Mouse (Mus musculus) forebrain, postnatal 0 days (tissue): ENCODE data around the gene Vmn2r54. TPM values are rescaled to one million over a fixed set of nuclear protein-coding genes. Genes with fewer than 3 reads are reported as not detected.
"Not testable (repeated sequence)": the region's sequence is repeated elsewhere in the genome, so short reads cannot be mapped to it uniquely, and the experiment has no call there.

Source experiments
- ATAC-seq: fragments of 200-750 bp; cut with Nextera tagmentation; 2 replicates; pipeline ENCODE4 v1.8.0; 2017; ENCODE audit warnings: mild to moderate bottlenecking, moderate library complexity
- DNase-seq: peaks from one replicate; pipeline ENCODE4 v3.0.0-alpha.2; 2015
- H3K27ac ChIP-seq: fragments of 300-500 bp; sonication (generic); 2 replicates; pipeline ENCODE4 v1.5.1; 2014; ENCODE audit warnings: low read depth, mild to moderate bottlenecking, antibody characterized with exemption, low read length, moderate library complexity, mixed read lengths
- H3K27me3 ChIP-seq: fragments of 300-500 bp; sonication (generic); 2 replicates; pipeline ENCODE4 v1.6.1; 2014; ENCODE audit warnings: mild to moderate bottlenecking, low read length, mixed read lengths; ENCODE audit not compliant: insufficient read depth
- H3K36me3 ChIP-seq: fragments of 300-500 bp; sonication (generic); 2 replicates; pipeline ENCODE4 v1.6.1; 2014; ENCODE audit warnings: mild to moderate bottlenecking, moderate library complexity; ENCODE audit not compliant: insufficient read depth
- H3K4me1 ChIP-seq: fragments of 300-500 bp; sonication (generic); 2 replicates; pipeline ENCODE4 v1.6.1; 2014; ENCODE audit warnings: antibody characterized with exemption; ENCODE audit not compliant: insufficient read depth
- H3K4me2 ChIP-seq: fragments of 300-500 bp; sonication (generic); 2 replicates; pipeline ENCODE4 v1.6.1; 2014; ENCODE audit warnings: low read depth, mild to moderate bottlenecking, moderate library complexity
- H3K4me3 ChIP-seq: fragments of 300-500 bp; sonication (generic); 2 replicates; pipeline ENCODE4 v1.5.1; 2014; ENCODE audit warnings: low read depth, low read length, mixed read lengths
- H3K9ac ChIP-seq: fragments of 300-500 bp; sonication (generic); 2 replicates; pipeline ENCODE4 v1.6.1; 2014; ENCODE audit warnings: mild to moderate bottlenecking
- H3K9me3 ChIP-seq: fragments of 300-500 bp; sonication (generic); 2 replicates; pipeline ENCODE4 v1.6.1; 2016; ENCODE audit warnings: low read length
- CTCF ChIP-seq: sonication (generic); IDR thresholded peaks from 2 replicates; pipeline ENCODE4 v1.5.1; 2016; ENCODE audit warnings: antibody characterized with exemption, control low read depth, low read depth
- WGBS: fragments of 180-500 bp; shearing (Covaris S2); extraction: QIAGEN DNeasy Blood & Tissue Kit; methylation state at CpG from one replicate; pipeline ENCODE4 v1.1.7; 2014; 5-methylcytosine and 5-hydroxymethylcytosine counted together
- polyA plus RNA-seq: library from polyadenylated mRNA; unstranded; fragments of >200 nt; fragmentation: Nextera tagmentation; extraction: Ambion mirVana; gene quantifications from 2 replicates; pipeline ENCODE4 v1.2.1, GENCODE M21; 2015
- total RNA-seq: library from RNA; depleted of rRNA; stranded (reverse); fragments of >200 nt; gene quantifications from 2 replicates; pipeline ENCODE4 v1.2.3, GENCODE M21; 2014; rRNA removed

The Vmn2r54 gene
- not detected in 2 replicates for total RNA-seq
- polyA plus RNA-seq = not detected in 2 replicates

- ATAC-seq, H3K27me3 ChIP-seq, H3K4me3 ChIP-seq, DNase-seq, H3K9ac ChIP-seq, H3K36me3 ChIP-seq, H3K4me1 ChIP-seq, H3K27ac ChIP-seq, H3K9me3 ChIP-seq, H3K4me2 ChIP-seq: not testable (repeated sequence)
- 80% methylated on average over 3 of the region's 4 CpGs for WGBS
Measured at GRCm38 (mm10) chr7:12640219-12640618, at the start of gene Vmn2r54. Gene Vmn2r54 (minus strand): TSS chr7:12640319.

- H3K9me3 ChIP-seq, H3K27me3 ChIP-seq, H3K4me3 ChIP-seq, ATAC-seq, H3K9ac ChIP-seq, H3K36me3 ChIP-seq, H3K4me1 ChIP-seq, DNase-seq, H3K4me2 ChIP-seq, H3K27ac ChIP-seq: not testable (repeated sequence)
- 91% methylated on average over 3 of the region's 3 CpGs for WGBS
Measured at GRCm38 (mm10) chr7:12684903-12685302, 44.8 kb upstream of the Vmn2r54 start, which contains the start of gene Vmn2r55. Gene Vmn2r55 (minus strand): TSS chr7:12685003.

GRCm38 (mm10) chr7:12608688-12609087 lies 31.4 kb downstream of the Vmn2r54 start, which contains the start of gene Vmn2r53:
Gene Vmn2r53 (minus strand): TSS chr7:12608788.
- Histone ChIP-seq H3K36me3 (no peaks in the 10 kb centered on the region), H3K9me3 (peaks cover 8% of the 10 kb centered on the region; the same call in 1 of the 2 replicates), H3K27ac (no peak within 1 kb of the TSS), H3K4me1 (no peaks in the 10 kb centered on the region), H3K9ac (no peak within 1 kb of the TSS), H3K4me3 (no peak within 1 kb of the TSS), H3K4me2 (no peak within 1 kb of the TSS), H3K27me3 (no peaks in the 10 kb centered on the region)
- no peak for TF ChIP-seq CTCF
- no peak for DNase-seq
- no peak for ATAC-seq

Other genes starting within 250 kb of the Vmn2r54 start
- 8.9 and 10.3 TPM in 2 replicates for gene Zfp551, start 217.6 kb downstream of the Vmn2r54 start, total RNA-seq
- gene Zfp551, start 217.6 kb downstream of the Vmn2r54 start, polyA plus RNA-seq = 7.7 and 9.5 TPM in 2 replicates
- gene Zfp606, start 162.0 kb downstream of the Vmn2r54 start, total RNA-seq = 35.2 and 45.2 TPM in 2 replicates
- 18.4 and 20.1 TPM in 2 replicates for gene Zfp606, start 162.0 kb downstream of the Vmn2r54 start, polyA plus RNA-seq
- not detected in 2 replicates for gene 2900092C05Rik, start 127.8 kb downstream of the Vmn2r54 start, total RNA-seq
- gene 2900092C05Rik, start 127.8 kb downstream of the Vmn2r54 start, polyA plus RNA-seq = not detected in 2 replicates
- gene Vmn2r53, start 31.5 kb downstream of the Vmn2r54 start, total RNA-seq = under 0.01 TPM in 1 of 2 replicates, not detected in the other
- gene Vmn2r53, start 31.5 kb downstream of the Vmn2r54 start, polyA plus RNA-seq = 0.03 TPM in 1 of 2 replicates, not detected in the other
- not detected in 2 replicates for gene Vmn2r55, start 44.7 kb upstream of the Vmn2r54 start, total RNA-seq
- not detected in 2 replicates for gene Vmn2r55, start 44.7 kb upstream of the Vmn2r54 start, polyA plus RNA-seq
- gene Vmn2r56, start 94.7 kb upstream of the Vmn2r54 start, total RNA-seq = 0.10 and 0.15 TPM in 2 replicates
- gene Vmn2r56, start 94.7 kb upstream of the Vmn2r54 start, polyA plus RNA-seq = 0.02 TPM in 1 of 2 replicates, not detected in the other
- 28.4 and 36.7 TPM in 2 replicates for gene Zscan18, start 163.3 kb upstream of the Vmn2r54 start, total RNA-seq
- 13.3 and 17.8 TPM in 2 replicates for gene Zscan18, start 163.3 kb upstream of the Vmn2r54 start, polyA plus RNA-seq
- 20.6 and 26.6 TPM in 2 replicates for gene Zfp329, start 178.5 kb upstream of the Vmn2r54 start, total RNA-seq
- 8.1 and 14.2 TPM in 2 replicates for gene Zfp329, start 178.5 kb upstream of the Vmn2r54 start, polyA plus RNA-seq
- gene Zfp110, start 194.4 kb upstream of the Vmn2r54 start, total RNA-seq = 34.9 and 43.2 TPM in 2 replicates
- 15.4 and 18.5 TPM in 2 replicates for gene Zfp110, start 194.4 kb upstream of the Vmn2r54 start, polyA plus RNA-seq
- 17.7 and 18.5 TPM in 2 replicates for gene Zfp128, start 240.9 kb upstream of the Vmn2r54 start, total RNA-seq
- gene Zfp128, start 240.9 kb upstream of the Vmn2r54 start, polyA plus RNA-seq = 1.5 and 2.0 TPM in 2 replicates